Mouse (Mus musculus): ENCODE results near the gene Fntb. TPM values are rescaled to one million over a fixed set of nuclear protein-coding genes. Genes with fewer than 3 reads are reported as not detected.

The Fntb gene
- polyA plus RNA-seq, 1 experiment, result 13.2 TPM

GRCm38 (mm10) chr12:76887941-76888340 lies 122.6 kb downstream of the Fntb start:
- H3K36me3 ChIP-seq (ENCODE audit: control insufficient read depth, insufficient read depth, low read length), result no peaks in the 10 kb centered on the region
- TF ChIP-seq CTCF (conservative IDR thresholded peaks at IDR 0.05; ENCODE audit: insufficient read depth, insufficient read length, low read depth, low read length) (no peak), POLR2A (IDR thresholded peaks at IDR 0.05; ENCODE audit: low read depth, low read length) (no peak)
- no peaks in the 10 kb centered on the region for H3K27me3 ChIP-seq (replicated peaks; ENCODE audit: control insufficient read depth, insufficient read depth, low read length)
- WGBS, result 93% methylated on average over 12 of the region's 12 CpGs
- no peak overlapping the region for H3K4me3 ChIP-seq (ENCODE audit: insufficient read depth, low read depth, low read length)
- no peak for DNase-seq
- no peak overlapping the region for H3K27ac ChIP-seq (ENCODE audit: insufficient read depth, low read depth, low read length)
- peaks cover 9% of the 10 kb centered on the region for H3K4me1 ChIP-seq (ENCODE audit: control insufficient read depth, insufficient read depth, low read length)

- DNase-seq, result no peak
Observed at GRCm38 (mm10) chr12:76889404-76890184, 124.2 kb downstream of the Fntb start.

GRCm38 (mm10) chr12:76891160-76891559 lies 125.8 kb downstream of the Fntb start:
- Histone ChIP-seq H3K36me3 (ENCODE audit: control insufficient read depth, insufficient read depth, low read length) (no peaks in the 10 kb centered on the region), H3K27ac (ENCODE audit: insufficient read depth, low read depth, low read length) (no peak overlapping the region), H3K27me3 (replicated peaks; ENCODE audit: control insufficient read depth, insufficient read depth, low read length) (no peaks in the 10 kb centered on the region), H3K4me3 (ENCODE audit: insufficient read depth, low read depth, low read length) (no peak overlapping the region), H3K4me1 (ENCODE audit: control insufficient read depth, insufficient read depth, low read length) (no peaks in the 10 kb centered on the region)
- TF ChIP-seq CTCF (conservative IDR thresholded peaks at IDR 0.05; ENCODE audit: insufficient read depth, insufficient read length, low read depth, low read length) (no peak), POLR2A (IDR thresholded peaks at IDR 0.05; ENCODE audit: low read depth, low read length) (no peak)
- WGBS, result 63% methylated on average over 3 of the region's 3 CpGs
- no peak for DNase-seq

More at GRCm38 (mm10) chr12:76889404-76890184, 124.2 kb downstream of the Fntb start:
- 83% methylated on average over 11 of the region's 11 CpGs for WGBS
- no peak for TF ChIP-seq CTCF (conservative IDR thresholded peaks at IDR 0.05; ENCODE audit: insufficient read depth, insufficient read length, low read depth, low read length)
- TF ChIP-seq POLR2A (IDR thresholded peaks at IDR 0.05; ENCODE audit: low read depth, low read length), result no peak
- H3K4me1 ChIP-seq (ENCODE audit: control insufficient read depth, insufficient read depth, low read length), result no peaks in the 10 kb centered on the region
- H3K27ac ChIP-seq (ENCODE audit: insufficient read depth, low read depth, low read length), result no peak overlapping the region
- no peaks in the 10 kb centered on the region for H3K27me3 ChIP-seq (replicated peaks; ENCODE audit: control insufficient read depth, insufficient read depth, low read length)
- no peak overlapping the region for H3K4me3 ChIP-seq (ENCODE audit: insufficient read depth, low read depth, low read length)
- H3K36me3 ChIP-seq (ENCODE audit: control insufficient read depth, insufficient read depth, low read length), result no peaks in the 10 kb centered on the region

- Histone ChIP-seq H3K27me3 (replicated peaks; ENCODE audit: control insufficient read depth, insufficient read depth, low read length) (no peaks in the 10 kb centered on the region), H3K4me3 (ENCODE audit: insufficient read depth, low read depth, low read length) (no peak overlapping the region), H3K4me1 (ENCODE audit: control insufficient read depth, insufficient read depth, low read length) (no peaks in the 10 kb centered on the region), H3K36me3 (ENCODE audit: control insufficient read depth, insufficient read depth, low read length) (no peaks in the 10 kb centered on the region), H3K27ac (ENCODE audit: insufficient read depth, low read depth, low read length) (no peak overlapping the region)
- no peak for TF ChIP-seq POLR2A (IDR thresholded peaks at IDR 0.05; ENCODE audit: low read depth, low read length)
- DNase-seq, result no peak
- WGBS, result 89% methylated on average over 16 of the region's 16 CpGs
Observed at GRCm38 (mm10) chr12:76892910-76893695, 127.7 kb downstream of the Fntb start.

GRCm38 (mm10) chr12:76894792-76895559 lies 129.6 kb downstream of the Fntb start:
- DNase-seq, result no peak
- Histone ChIP-seq H3K36me3 (ENCODE audit: control insufficient read depth, insufficient read depth, low read length) (no peaks in the 10 kb centered on the region), H3K4me3 (ENCODE audit: insufficient read depth, low read depth, low read length) (no peak overlapping the region), H3K4me1 (ENCODE audit: control insufficient read depth, insufficient read depth, low read length) (no peaks in the 10 kb centered on the region), H3K27me3 (replicated peaks; ENCODE audit: control insufficient read depth, insufficient read depth, low read length) (no peaks in the 10 kb centered on the region), H3K27ac (ENCODE audit: insufficient read depth, low read depth, low read length) (no peak overlapping the region)
- 88% methylated on average over 10 of the region's 10 CpGs for WGBS
- TF ChIP-seq CTCF (conservative IDR thresholded peaks at IDR 0.05; ENCODE audit: insufficient read depth, insufficient read length, low read depth, low read length), result no peak
- no peak for TF ChIP-seq POLR2A (IDR thresholded peaks at IDR 0.05; ENCODE audit: low read depth, low read length)

- no peak overlapping the region for H3K4me3 ChIP-seq (ENCODE audit: insufficient read depth, low read depth, low read length)
- no peak for TF ChIP-seq CTCF (conservative IDR thresholded peaks at IDR 0.05; ENCODE audit: insufficient read depth, insufficient read length, low read depth, low read length)
- TF ChIP-seq POLR2A (IDR thresholded peaks at IDR 0.05; ENCODE audit: low read depth, low read length), result no peak
- H3K27me3 ChIP-seq (replicated peaks; ENCODE audit: control insufficient read depth, insufficient read depth, low read length), result no peaks in the 10 kb centered on the region
- no peaks in the 10 kb centered on the region for H3K4me1 ChIP-seq (ENCODE audit: control insufficient read depth, insufficient read depth, low read length)
- 71% methylated on average over 7 of the region's 7 CpGs for WGBS
- DNase-seq, result no peak
- no peak overlapping the region for H3K27ac ChIP-seq (ENCODE audit: insufficient read depth, low read depth, low read length)
- no peaks in the 10 kb centered on the region for H3K36me3 ChIP-seq (ENCODE audit: control insufficient read depth, insufficient read depth, low read length)
Observed at GRCm38 (mm10) chr12:76895777-76896176, 130.4 kb downstream of the Fntb start.
